29 mouse cellular contexts compared by ENCODE assay signal in genomic region chr15:86370846-86371245, GRCm38 (mm10).
"Had no signal": no experiment of that assay in that cellular context is flagged by ENCODE, and none has a peak within 500 bp of the region (broad histone marks: within the 10 kb centered on the region; RNA-seq: fewer than 3 reads in every experiment).

No protein-coding gene starts in this region.

- H3K4me3 ChIP-seq: gastrocnemius, adult 2 months; heart, embryonic 10.5 days; heart, embryonic 12.5 days; hindbrain, embryonic 10.5 days; hindbrain, embryonic 12.5 days; intestine, embryonic 15.5 days; kidney, embryonic 15.5 days; layer of hippocampus, adult 2 months; left cerebral cortex, adult 2 months; limb, embryonic 10.5 days; limb, embryonic 12.5 days; liver, embryonic 13.5 days; liver, embryonic 15.5 days had no signal

- H3K4me2 ChIP-seq: heart, embryonic 12.5 days; hindbrain, embryonic 12.5 days; hindbrain, embryonic 14.5 days; intestine, embryonic 15.5 days; kidney, embryonic 15.5 days; limb, embryonic 12.5 days; liver, embryonic 11.5 days; liver, embryonic 13.5 days; liver, embryonic 15.5 days had no signal

- H3K9me3 ChIP-seq: heart, embryonic 10.5 days; heart, embryonic 12.5 days; hindbrain, embryonic 10.5 days; hindbrain, embryonic 12.5 days; intestine, embryonic 15.5 days; kidney, embryonic 15.5 days; limb, embryonic 10.5 days; limb, embryonic 12.5 days; liver, embryonic 13.5 days; liver, embryonic 15.5 days had no signal

- H3K36me3 ChIP-seq: heart, embryonic 10.5 days; heart, embryonic 12.5 days; hindbrain, embryonic 10.5 days; hindbrain, embryonic 12.5 days; intestine, embryonic 15.5 days; kidney, embryonic 15.5 days; limb, embryonic 10.5 days; limb, embryonic 12.5 days; liver, embryonic 13.5 days; liver, embryonic 15.5 days had no signal

- H3K27me3 ChIP-seq: hindbrain, embryonic 12.5 days; intestine, embryonic 15.5 days; kidney, embryonic 15.5 days; limb, embryonic 12.5 days; liver, embryonic 13.5 days; liver, embryonic 15.5 days had no signal

- H3K4me1 ChIP-seq: heart, embryonic 10.5 days; heart, embryonic 12.5 days; intestine, embryonic 15.5 days; kidney, embryonic 15.5 days; liver, embryonic 13.5 days; liver, embryonic 15.5 days had no signal

- DNase-seq: gastrocnemius, adult 2 months; gastrocnemius, postnatal 10 days; gastrocnemius, postnatal 25 days; heart, adult 18-20 months; heart, postnatal 10 days; heart, postnatal 4 days; kidney, adult 18-20 months; kidney, adult 9 months; kidney, postnatal 10 days; kidney, postnatal 25 days; kidney, postnatal 4 days; liver, embryonic 13.5 days; liver, postnatal 0 days had no signal

- ATAC-seq: hindbrain, embryonic 16.5 days; inflammation-experienced regulatory T-cells, adult 6 months; intestine, embryonic 15.5 days; intestine, postnatal 0 days; liver, postnatal 0 days had no signal

- H3K9ac ChIP-seq: heart, embryonic 12.5 days; hindbrain, embryonic 12.5 days; hindbrain, embryonic 14.5 days; intestine, embryonic 15.5 days; kidney, embryonic 15.5 days; limb, embryonic 12.5 days; liver, embryonic 13.5 days; liver, embryonic 15.5 days; liver, postnatal 0 days had no signal

- H3K27ac ChIP-seq: gastrocnemius, adult 2 months; heart, embryonic 10.5 days; hindbrain, embryonic 10.5 days; hindbrain, embryonic 12.5 days; hindbrain, embryonic 14.5 days; intestine, embryonic 15.5 days; kidney, embryonic 15.5 days; layer of hippocampus, adult 2 months; left cerebral cortex, adult 2 months; limb, embryonic 10.5 days; limb, embryonic 12.5 days; liver, embryonic 13.5 days; liver, embryonic 15.5 days had no signal
